Mouse (Mus musculus) cerebellum, adult 2 months (tissue): ENCODE results near the gene Bach2.

Experiments
- CTCF ChIP-seq: fragments of 200-500 bp; IDR thresholded peaks from 2 replicates; pipeline ENCODE4 v1.5.1; 2011; ENCODE audit warnings: low read depth, mild to moderate bottlenecking, control low read depth, low read length, moderate library complexity, borderline replicate concordance; ENCODE audit not compliant: insufficient read depth
- POLR2A ChIP-seq: fragments of 200-500 bp; IDR thresholded peaks from 2 replicates; pipeline ENCODE4 v1.6.1; 2011; ENCODE audit warnings: low read length, control low read depth, borderline replicate concordance; ENCODE audit not compliant: insufficient read depth

- TF ChIP-seq CTCF = no peak
- no peak for TF ChIP-seq POLR2A
Measured at GRCm38 (mm10) chr4:32355935-32356617, 117.5 kb downstream of the Bach2 start.
